8 mouse cellular contexts compared by ENCODE assay signal in the genomic region with DNA sequence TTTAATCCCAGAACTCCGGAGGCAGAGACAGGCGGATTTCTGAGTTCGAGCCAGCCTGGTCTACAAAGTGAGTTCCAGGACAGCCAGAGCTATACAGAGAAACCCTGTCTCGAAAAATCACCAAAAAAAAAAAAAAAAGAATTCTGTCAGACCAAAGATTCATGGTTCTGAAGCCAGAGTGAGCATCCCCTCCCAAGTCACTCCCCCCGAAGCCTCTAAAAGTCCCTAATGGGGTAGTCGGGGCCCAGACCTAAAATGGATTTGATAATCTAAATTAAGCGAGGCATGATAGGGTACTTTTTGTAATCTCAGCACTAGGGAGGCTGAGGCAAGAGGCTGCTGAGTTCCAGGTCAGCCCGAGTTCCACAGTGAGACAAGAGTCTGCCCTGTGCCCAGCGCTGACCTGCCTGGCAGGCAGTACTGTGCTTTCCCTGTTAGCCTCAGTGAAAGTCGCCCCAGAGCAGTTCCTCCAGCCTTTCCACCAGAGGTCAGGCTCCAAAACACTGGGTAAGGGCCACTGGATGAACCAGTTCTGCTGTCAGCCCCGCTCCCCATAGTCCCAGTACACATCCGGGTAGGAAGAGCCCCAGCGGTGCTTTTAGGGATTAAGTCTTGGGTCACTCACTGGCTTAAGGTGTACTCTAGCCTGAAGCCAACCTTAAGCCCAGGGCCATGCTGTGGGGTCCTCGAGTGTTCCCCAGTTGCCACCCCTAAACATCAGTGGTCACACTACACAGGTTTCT. TPM values are rescaled to one million over a fixed set of nuclear protein-coding genes. Genes with fewer than 3 reads are reported as not detected.
DNase-seq lines count a peak whose midpoint lies in the region; ATAC-seq lines count a peak whose summit lies in the region.

No protein-coding gene starts in this region.

- peaks cover 4% of the 10 kb centered on the region for H3K36me3 ChIP-seq in heart, embryonic 16.5 days (ENCODE audit: control insufficient read depth, insufficient read depth)
- no peaks in the 10 kb centered on the region for H3K36me3 ChIP-seq in midbrain, embryonic 12.5 days

- peak overlapping the region; percentile 58 for H3K9ac ChIP-seq in heart, embryonic 16.5 days (ENCODE audit: low read length)
- no peak overlapping the region for H3K9ac ChIP-seq in midbrain, embryonic 12.5 days (replicated peaks)

- ATAC-seq in heart, embryonic 16.5 days (replicated peaks; ENCODE audit: extremely low read depth, insufficient read depth, low FRiP score): no peak
- ATAC-seq in midbrain, embryonic 12.5 days (ENCODE audit: low FRiP score, low read depth): no peak

- H3K4me1 ChIP-seq in brown adipose tissue, adult 24 weeks (ENCODE audit: control insufficient read depth, insufficient read depth, insufficient read length, low read length): peaks cover 37% of the 10 kb centered on the region
- peaks cover 53% of the 10 kb centered on the region for H3K4me1 ChIP-seq in heart, embryonic 16.5 days (ENCODE audit: control insufficient read depth, insufficient read depth, low read length)
- H3K4me1 ChIP-seq in midbrain, embryonic 12.5 days: peaks cover 47% of the 10 kb centered on the region

- peak overlapping the region; percentile 84 for H3K27ac ChIP-seq in brown adipose tissue, adult 24 weeks (replicated peaks; ENCODE audit: low read depth, low read length)
- H3K27ac ChIP-seq in heart, embryonic 16.5 days (ENCODE audit: low read length): peak overlapping the region; percentile 96
- no peak overlapping the region for H3K27ac ChIP-seq in midbrain, embryonic 12.5 days (replicated peaks)

- H3K27me3 ChIP-seq in heart, embryonic 16.5 days (ENCODE audit: control insufficient read depth, insufficient read depth, low read length): no peaks in the 10 kb centered on the region
- peaks cover 67% of the 10 kb centered on the region for H3K27me3 ChIP-seq in midbrain, embryonic 12.5 days

- H3K9me3 ChIP-seq in heart, embryonic 16.5 days (replicated peaks; ENCODE audit: control insufficient read depth, low read length): no peaks in the 10 kb centered on the region
- H3K9me3 ChIP-seq in midbrain, embryonic 12.5 days: no peaks in the 10 kb centered on the region

- H3K4me2 ChIP-seq in heart, embryonic 16.5 days (ENCODE audit: low read depth, low read length): peak overlapping the region; percentile 80
- peak overlapping the region; percentile 81 for H3K4me2 ChIP-seq in midbrain, embryonic 12.5 days (replicated peaks)

- 37% methylated on average over 14 of the region's 14 CpGs for WGBS in heart, embryonic 16.5 days
- WGBS in midbrain, embryonic 12.5 days: 31% methylated on average over 14 of the region's 14 CpGs

- H3K4me3 ChIP-seq in brown adipose tissue, adult 24 weeks (ENCODE audit: insufficient read depth, low read depth, low read length): peak overlapping the region; percentile 98
- peak overlapping the region; percentile 48 for H3K4me3 ChIP-seq in heart, embryonic 16.5 days (ENCODE audit: low read length)
- peak overlapping the region; percentile 52 for H3K4me3 ChIP-seq in midbrain, embryonic 12.5 days

- peak; percentile 39 for DNase-seq in adrenal gland, postnatal 14 days
- DNase-seq in adrenal gland, postnatal 4 days (ENCODE audit: low spot score in 2 of 2): no peak
- peak; percentile 41 to 60 for DNase-seq in kidney, postnatal 4 days
- DNase-seq in layer of hippocampus, adult 11-12 months (ENCODE audit: low spot score): no peak
- DNase-seq in cerebellum, postnatal 4 days (ENCODE audit: low spot score in 2 of 2): no peak

RNA-seq across cellular contexts. Expression of gene Myo1c, which starts 2.8 kb away (rescaled TPM):
- 148 and 155 TPM in 2 replicates for total RNA-seq in adrenal gland, postnatal 14 days (2021)
- total RNA-seq in adrenal gland, postnatal 4 days (2021): 100 to 1,000 TPM; 122 to 132 TPM
- polyA plus RNA-seq in brown adipose tissue, adult 24 weeks (2012; ENCODE audit: insufficient read depth, insufficient read length, missing spikeins): 65.7 and 72.5 TPM in 2 replicates
- polyA plus RNA-seq in heart, embryonic 16.5 days (2015; fragmentation: Nextera tagmentation; extraction: Ambion mirVana): 72.4 and 83.8 TPM in 2 replicates
- polyA plus RNA-seq in midbrain, embryonic 12.5 days (2016; fragmentation: Nextera tagmentation; extraction: Ambion mirVana): 15.5 and 16.4 TPM in 2 replicates

RNA-seq across cellular contexts. Expression of gene Inpp5k, which starts 22.3 kb away (rescaled TPM):
- 32.3 and 41.8 TPM in 2 replicates for total RNA-seq in adrenal gland, postnatal 14 days (2021)
- total RNA-seq in adrenal gland, postnatal 4 days (2021): 10 to 100 TPM; 59.8 to 64.4 TPM
- polyA plus RNA-seq in brown adipose tissue, adult 24 weeks (2012; ENCODE audit: insufficient read depth, insufficient read length, missing spikeins): 19.1 and 24.1 TPM in 2 replicates
- 29.1 and 31.1 TPM in 2 replicates for polyA plus RNA-seq in heart, embryonic 16.5 days (2015; fragmentation: Nextera tagmentation; extraction: Ambion mirVana)
- 27.2 and 28.4 TPM in 2 replicates for polyA plus RNA-seq in midbrain, embryonic 12.5 days (2016; fragmentation: Nextera tagmentation; extraction: Ambion mirVana)

RNA-seq across cellular contexts. Expression of gene Crk, which starts 25.9 kb away (rescaled TPM):
- total RNA-seq in adrenal gland, postnatal 14 days (2021): 100 and 101 TPM in 2 replicates
- 100 to 1,000 TPM; 106 to 108 TPM for total RNA-seq in adrenal gland, postnatal 4 days (2021)
- polyA plus RNA-seq in brown adipose tissue, adult 24 weeks (2012; ENCODE audit: insufficient read depth, insufficient read length, missing spikeins): 56.9 and 64.4 TPM in 2 replicates
- 99.6 and 101 TPM in 2 replicates for polyA plus RNA-seq in heart, embryonic 16.5 days (2015; fragmentation: Nextera tagmentation; extraction: Ambion mirVana)
- 140 and 142 TPM in 2 replicates for polyA plus RNA-seq in midbrain, embryonic 12.5 days (2016; fragmentation: Nextera tagmentation; extraction: Ambion mirVana)

Comparison
In these comparisons a context has a peak if more than half of its experiments do, and no peak if none do; other contexts are left out.
1. DNase-seq: peak in adrenal gland, postnatal 14 days (single experiment) and kidney, postnatal 4 days (2 of 2); none in adrenal gland, postnatal 4 days (0 of 2), layer of hippocampus, adult 11-12 months (single experiment) and cerebellum, postnatal 4 days (0 of 2).
2. H3K4me3 ChIP-seq: peak in every context shown above with its lines; median percentile 98 in brown adipose tissue, adult 24 weeks; 52 in midbrain, embryonic 12.5 days; 48 in heart, embryonic 16.5 days.